Mouse (Mus musculus): ENCODE data around the gene Pnrc1.

The Pnrc1 gene

GRCm38 (mm10) chr4:33270386-33271314 is 19.3 kb downstream of the Pnrc1 start:
- no peak for DNase-seq

DNA sequence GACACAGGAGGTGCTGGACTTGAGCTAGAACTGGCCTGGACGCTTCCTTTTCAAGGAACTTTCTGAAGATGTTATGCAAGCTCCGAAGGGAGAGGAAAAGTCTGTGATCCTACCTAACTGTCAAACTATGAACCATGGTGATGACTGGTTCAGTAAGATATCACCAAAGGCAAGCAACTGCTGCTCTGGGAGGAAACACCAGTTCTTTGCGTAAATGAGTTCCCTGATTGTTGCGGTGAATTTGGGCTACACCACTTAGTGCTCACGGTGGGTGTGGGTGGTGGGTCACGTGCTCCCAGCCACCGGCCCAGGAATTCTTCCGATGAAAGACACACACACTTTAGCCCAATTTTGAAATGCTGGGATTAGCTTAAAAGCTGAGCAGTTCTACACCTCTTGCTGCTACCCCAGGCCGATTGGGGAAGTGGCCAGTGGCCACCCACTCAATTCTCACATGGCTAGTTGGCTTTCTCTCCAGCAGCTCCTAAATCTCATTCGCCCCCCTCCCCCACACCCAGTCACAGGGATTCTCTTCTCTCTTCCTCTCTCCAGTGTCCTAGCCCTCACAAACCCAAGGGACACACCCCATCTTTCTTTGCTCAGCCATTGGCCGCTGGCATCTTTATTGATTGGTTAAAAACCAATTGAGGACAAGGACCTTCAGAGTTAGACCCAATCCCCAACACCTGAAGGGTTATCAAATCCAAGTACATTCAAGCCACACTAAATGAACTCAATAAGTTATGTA is 24.8 kb downstream of the Pnrc1 start:
- no peak for DNase-seq

DNA sequence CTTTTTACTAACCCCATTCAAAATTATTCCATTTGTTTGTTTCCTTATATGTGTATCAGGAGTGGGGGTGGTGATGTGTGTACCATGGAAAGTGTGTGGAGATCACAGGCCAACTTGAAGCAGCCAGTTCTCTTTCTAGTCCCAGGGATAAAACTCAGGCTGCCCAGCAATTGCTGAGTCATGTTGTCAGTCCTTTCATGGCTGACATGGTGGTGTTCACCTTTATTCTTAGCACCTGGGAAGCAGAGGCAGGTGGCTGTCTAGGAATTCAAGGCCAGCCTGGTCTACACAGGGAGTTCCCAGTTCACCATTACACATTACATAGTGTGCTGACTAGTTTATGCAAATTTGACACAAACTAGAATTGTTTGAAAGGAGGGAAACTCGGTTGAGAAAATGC is 27.1 kb downstream of the Pnrc1 start:
- DNase-seq, result no peak

GRCm38 (mm10) chr4:33261311-33261753 is 28.6 kb downstream of the Pnrc1 start:
- peak; percentile 83 to 86 for DNase-seq

- DNase-seq, result no peak
Observed at GRCm38 (mm10) chr4:33260311-33260710, 29.7 kb downstream of the Pnrc1 start.

GRCm38 (mm10) chr4:33257263-33257964 is 32.5 kb downstream of the Pnrc1 start:
- DNase-seq, result no peak

- no peak for DNase-seq
Observed at GRCm38 (mm10) chr4:33254706-33255105, 35.3 kb downstream of the Pnrc1 start.

DNA sequence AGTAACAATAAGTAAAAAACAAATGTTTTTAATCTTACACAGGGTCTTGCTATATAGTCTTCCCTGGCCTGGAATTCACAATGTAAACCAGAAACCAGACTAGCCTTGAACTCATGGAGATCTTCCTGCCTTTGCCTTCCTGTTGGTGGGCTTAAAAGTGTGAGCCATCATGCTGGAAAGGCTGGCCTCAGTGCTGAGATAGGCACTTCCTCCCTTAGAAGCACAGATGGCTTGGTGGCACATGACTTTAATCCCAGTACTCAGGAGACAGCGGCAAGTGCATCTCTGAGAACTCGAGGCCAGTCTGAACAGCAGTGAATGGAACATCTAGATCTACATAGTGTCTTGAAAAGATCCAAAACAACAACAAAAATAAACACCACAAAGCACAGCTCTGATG is 39.1 kb downstream of the Pnrc1 start:
- no peak for DNase-seq

- DNase-seq, result no peak
Observed at GRCm38 (mm10) chr4:33249716-33250230, 40.2 kb downstream of the Pnrc1 start.

DNA sequence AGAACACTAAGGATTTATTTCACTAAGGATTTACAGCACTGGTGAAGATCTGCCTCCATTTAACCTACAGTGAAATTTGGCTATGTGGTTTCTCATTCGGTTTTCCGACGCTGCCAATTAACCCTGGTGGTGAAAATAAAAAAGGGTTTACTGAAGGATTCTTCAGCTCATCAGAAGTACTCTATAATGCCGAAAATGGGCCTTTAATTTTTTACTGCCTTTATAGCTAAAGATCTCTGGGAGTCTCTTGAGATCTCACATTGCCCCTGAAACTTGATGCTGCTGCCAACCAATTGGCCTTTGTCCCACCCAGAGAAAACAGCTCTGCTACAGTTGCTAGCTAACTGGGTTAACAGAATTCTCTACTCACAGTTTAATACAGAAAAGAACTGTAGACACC is 41.0 kb downstream of the Pnrc1 start:
- DNase-seq, result no peak

DNA sequence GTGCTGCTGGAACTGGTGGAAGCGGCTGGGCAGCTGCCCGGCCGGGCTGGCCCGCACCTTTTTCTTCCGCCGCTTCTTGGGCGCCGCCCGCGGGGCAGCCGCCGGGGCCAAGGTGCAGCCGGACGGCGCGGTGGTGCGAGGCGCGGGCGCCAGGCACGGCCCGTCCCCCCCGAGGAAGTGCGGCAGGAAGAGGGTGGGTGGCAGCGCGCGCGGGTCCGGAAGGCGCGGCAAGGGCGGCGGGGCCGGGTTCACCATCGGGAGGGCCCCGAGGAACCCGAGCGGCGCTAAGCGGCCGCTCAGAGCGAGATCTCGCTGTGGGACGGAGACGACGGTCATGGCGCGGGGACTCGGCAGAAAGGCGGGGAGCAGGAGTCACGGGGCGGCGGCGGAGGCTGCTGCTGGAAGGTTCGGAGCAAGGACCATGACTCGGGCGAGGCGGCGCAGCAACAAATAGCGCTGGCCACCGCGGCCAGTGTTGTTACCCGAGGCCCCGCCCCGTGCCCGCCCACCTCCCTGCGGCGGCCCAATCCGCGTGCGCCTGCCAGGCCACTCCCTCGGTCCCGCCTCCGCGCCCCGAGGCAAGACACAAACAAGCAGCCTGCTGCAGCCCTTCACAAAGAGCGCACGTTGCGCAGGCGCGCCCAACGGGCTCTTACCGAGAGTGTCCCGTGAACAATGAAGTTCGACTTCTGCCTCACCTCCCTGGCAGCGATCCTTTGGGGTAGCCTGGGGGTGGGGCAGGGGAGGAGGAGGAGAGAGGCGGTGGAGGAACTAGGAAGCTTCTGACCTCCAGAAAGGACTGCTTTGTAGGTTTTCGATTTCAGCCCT is 41.7 kb downstream of the Pnrc1 start:
- DNase-seq, result peak; percentile 97 to 99

GRCm38 (mm10) chr4:33247479-33248053 is 42.4 kb downstream of the Pnrc1 start:
- peak; percentile 97 to 98 for DNase-seq

DNA sequence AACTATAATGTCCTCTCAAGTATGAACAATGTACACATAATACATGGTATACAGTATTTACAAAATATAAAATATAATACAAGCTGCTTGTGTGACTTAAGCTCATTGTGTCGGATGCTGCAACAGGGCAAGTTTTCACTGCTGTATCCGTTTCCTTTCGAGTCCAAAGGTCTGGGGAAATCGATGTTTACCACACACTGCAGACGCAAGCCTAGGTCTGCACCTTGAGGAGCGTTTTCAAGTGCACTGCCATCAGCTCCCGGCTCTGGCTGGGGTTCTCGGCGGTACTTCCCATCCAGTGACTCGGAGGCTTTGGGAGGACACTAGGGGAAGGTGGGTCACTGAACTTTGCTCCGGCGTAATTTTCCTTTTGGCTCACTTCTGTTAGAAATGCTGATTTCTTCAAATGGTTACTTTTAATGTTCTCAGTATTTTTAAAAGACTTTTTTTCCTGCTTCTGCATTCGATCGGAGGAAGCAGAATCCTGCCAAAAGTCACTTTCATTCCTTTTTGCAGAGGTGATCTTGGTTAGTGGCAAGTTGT is 44.0 kb downstream of the Pnrc1 start:
- no peak for DNase-seq

DNA sequence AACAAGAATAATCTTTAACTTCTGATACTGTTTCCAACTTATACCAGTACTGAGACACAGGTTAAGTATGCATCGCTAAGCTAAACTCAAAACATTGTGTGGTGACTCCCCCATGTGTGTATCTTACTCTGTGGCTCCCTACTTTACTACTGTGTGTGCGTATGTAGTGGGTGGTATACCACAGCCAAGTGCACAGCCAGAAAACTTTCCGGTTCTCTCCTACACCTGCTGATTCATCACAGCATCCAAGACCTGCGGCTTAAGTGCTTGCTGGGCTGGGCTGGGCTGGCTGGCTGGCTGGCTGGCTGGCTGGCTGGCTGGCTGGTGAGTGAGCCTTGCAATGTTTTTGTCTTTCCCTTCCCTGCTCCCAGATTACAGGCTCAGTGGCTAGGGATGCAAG is 46.0 kb downstream of the Pnrc1 start:
- no peak for DNase-seq

GRCm38 (mm10) chr4:33243016-33243758 is 46.8 kb downstream of the Pnrc1 start:
- no peak for DNase-seq

- DNase-seq, result no peak
Observed at GRCm38 (mm10) chr4:33242536-33242935, 47.4 kb downstream of the Pnrc1 start.

- no peak for DNase-seq
Observed at GRCm38 (mm10) chr4:33230881-33231280, 59.1 kb downstream of the Pnrc1 start.

DNA sequence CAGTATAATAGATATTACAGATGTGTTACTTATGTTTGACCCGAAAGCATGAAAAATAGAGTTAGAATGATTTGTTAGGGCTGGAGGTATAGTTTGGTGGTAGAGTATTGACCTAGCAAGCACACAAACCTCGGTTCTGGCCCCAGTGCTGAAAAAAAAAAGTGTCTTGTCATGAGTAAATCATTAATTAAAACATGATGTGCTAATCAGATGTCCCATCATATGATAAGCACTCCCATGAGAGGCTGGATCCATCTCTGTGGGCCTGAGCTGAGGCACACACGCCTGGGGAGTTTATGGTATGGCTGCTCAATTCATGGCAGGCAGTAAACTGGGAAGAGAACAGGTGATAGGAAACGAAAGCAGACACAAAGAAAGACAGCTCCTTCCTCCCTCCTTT is 60.3 kb downstream of the Pnrc1 start:
- no peak for DNase-seq

DNA sequence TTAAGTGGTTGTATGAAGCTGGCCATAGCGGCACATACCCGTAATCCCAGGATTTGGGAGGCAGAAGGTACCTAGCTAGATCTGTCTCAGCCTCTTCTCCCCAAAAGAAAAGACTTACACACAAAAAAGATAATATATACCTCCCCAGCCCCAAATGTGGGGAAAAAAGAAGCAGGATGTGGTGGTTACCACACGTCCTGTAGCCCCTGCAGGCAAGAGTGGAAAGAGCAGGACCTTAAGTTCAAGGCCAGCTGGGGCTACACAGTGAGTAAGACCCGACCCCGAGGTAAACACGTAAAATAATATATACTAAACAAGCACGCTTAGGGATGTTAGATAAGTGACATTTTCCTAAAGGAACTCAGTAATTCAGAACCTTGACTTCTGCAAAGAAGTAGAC is 62.8 kb downstream of the Pnrc1 start:
- no peak for DNase-seq

- no peak for DNase-seq
Observed at GRCm38 (mm10) chr4:33224003-33224675, 65.8 kb downstream of the Pnrc1 start.

Data from cerebellum, postnatal 36 days (tissue).